Mouse (Mus musculus) liver, embryonic 14.5 days (tissue): ENCODE measurements around the gene Efhd2. TPM values are rescaled to one million over a fixed set of nuclear protein-coding genes. Genes with fewer than 3 reads are reported as not detected.
A peak's percentile ranks its signal among the peaks of the same experiment; 100 is the strongest.

Source experiments
- ATAC-seq: fragments of 200-750 bp; cut with Nextera tagmentation; 2 replicates; pipeline ENCODE4 v1.8.0; 2017; ENCODE audit warnings: moderate number of reproducible peaks, mild to moderate bottlenecking, moderate library complexity; ENCODE audit not compliant: insufficient read depth
- DNase-seq, 3 experiments: peaks; one replicate each; pipeline ENCODE4 v3.0.0-alpha.2; 2012 to 2013; ENCODE audit warnings: low read depth in 3 of 3, low spot score in 3 of 3
- H3K27ac ChIP-seq: fragments of 300-500 bp; sonication (generic); 2 replicates; pipeline ENCODE4 v1.5.1; 2014; ENCODE audit warnings: moderate library complexity, mild to moderate bottlenecking, control low read depth, inconsistent platforms
- H3K27me3 ChIP-seq: fragments of 300-500 bp; sonication (generic); 2 replicates; pipeline ENCODE4 v1.6.1; 2014; ENCODE audit warnings: mild to moderate bottlenecking, low read length, moderate library complexity; ENCODE audit not compliant: control insufficient read depth, insufficient read depth
- H3K36me3 ChIP-seq: fragments of 300-500 bp; sonication (generic); replicated peaks from 2 replicates; pipeline ENCODE4 v1.6.1; 2014; ENCODE audit warnings: low read depth; ENCODE audit not compliant: control insufficient read depth, insufficient read depth
- H3K4me1 ChIP-seq, 2 experiments: fragments of 200-500 bp in 1 of 2; fragments of 300-500 bp in 1 of 2; sonication (generic) in 1 of 2; replicated peaks; 2 replicates each; pipeline ENCODE4 v1.6.1; 2012 to 2014; ENCODE audit warnings: antibody characterized with exemption in 1 of 2, inconsistent platforms in 1 of 2, low read length in 1 of 2; ENCODE audit not compliant: control insufficient read depth in 2 of 2, insufficient read depth in 2 of 2
- H3K4me2 ChIP-seq: fragments of 300-500 bp; sonication (generic); 2 replicates; pipeline ENCODE4 v1.6.1; 2014; ENCODE audit warnings: low read depth, mild to moderate bottlenecking, control low read depth, moderate library complexity
- H3K4me3 ChIP-seq, 2 experiments: fragments of 200-500 bp in 1 of 2; fragments of 300-500 bp in 1 of 2; sonication (generic) in 1 of 2; 2 replicates each; pipeline ENCODE4 v1.5.1; 2012 to 2014; ENCODE audit warnings: low read depth in 2 of 2, low read length in 2 of 2, mild to moderate bottlenecking in 2 of 2, control low read depth in 1 of 2, inconsistent platforms in 1 of 2, moderate library complexity in 1 of 2; ENCODE audit not compliant: insufficient read depth in 1 of 2
- H3K9ac ChIP-seq: fragments of 300-500 bp; sonication (generic); replicated peaks from 2 replicates; pipeline ENCODE4 v1.6.1; 2014; ENCODE audit warnings: mild to moderate bottlenecking, control low read depth, moderate library complexity
- H3K9me3 ChIP-seq: fragments of 300-500 bp; sonication (generic); 2 replicates; pipeline ENCODE4 v1.6.1; 2016; ENCODE audit warnings: low read length, mixed read lengths; ENCODE audit not compliant: control insufficient read depth
- CTCF ChIP-seq: IDR thresholded peaks from 2 replicates; pipeline ENCODE4 v1.5.1; 2016; ENCODE audit warnings: antibody characterized with exemption, low read depth, control low read depth
- EP300 ChIP-seq: IDR thresholded peaks from 2 replicates; pipeline ENCODE4 v1.6.1; 2016; ENCODE audit warnings: antibody characterized with exemption, low read depth
- WGBS: fragments of 180-500 bp; shearing (Covaris S2); extraction: QIAGEN DNeasy Blood & Tissue Kit; methylation state at CpG from one replicate; pipeline ENCODE4 v1.1.7; 2014; ENCODE audit not compliant: insufficient replicate concordance; 5-methylcytosine and 5-hydroxymethylcytosine counted together
- polyA plus RNA-seq, 2 experiments: library from polyadenylated mRNA; depleted of rRNA in 1 of 2; stranded (reverse) in 1 of 2; unstranded in 1 of 2; fragments of >200 nt; fragmentation: Nextera tagmentation in 1 of 2; extraction: Ambion mirVana in 1 of 2; gene quantifications; 2 replicates each; pipeline versions ENCODE4 v1.2.1 to v1.2.3; 2012 to 2014

The Efhd2 gene
- polyA plus RNA-seq, 2 experiments, result 23.4 to 25.9 TPM

DNA sequence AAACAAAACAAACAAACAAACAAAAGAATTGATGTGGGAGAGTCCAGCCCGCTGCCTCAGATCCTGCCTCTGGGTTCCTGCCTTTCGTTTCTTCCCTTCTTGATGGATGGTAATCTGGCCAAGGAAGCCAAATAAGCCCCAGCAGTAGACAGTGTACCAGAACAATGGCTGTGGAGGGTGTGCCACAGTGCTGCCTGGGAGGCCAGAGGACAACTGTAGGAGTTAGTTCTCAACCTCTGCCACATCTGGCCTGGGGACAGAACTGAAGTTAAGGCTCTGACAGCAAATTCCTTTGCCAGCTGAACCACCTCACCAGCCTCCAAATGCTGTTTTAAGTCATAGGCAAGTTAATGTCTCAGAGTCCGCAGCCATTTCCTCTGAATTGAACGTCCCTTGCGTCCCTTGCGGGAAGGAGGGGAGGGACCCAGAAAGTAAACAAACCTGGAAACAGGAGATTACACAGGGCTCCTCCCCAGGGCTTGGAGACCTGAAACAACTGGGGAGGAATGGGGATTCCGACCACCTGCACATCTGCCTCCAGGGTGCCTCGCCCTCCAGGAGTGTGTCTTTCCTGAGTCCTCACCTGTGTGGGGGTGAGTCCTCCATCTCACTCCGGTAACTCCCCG is 6.7 kb upstream of the Efhd2 start:
- 46% methylated on average over 10 of the region's 10 CpGs for WGBS

DNA sequence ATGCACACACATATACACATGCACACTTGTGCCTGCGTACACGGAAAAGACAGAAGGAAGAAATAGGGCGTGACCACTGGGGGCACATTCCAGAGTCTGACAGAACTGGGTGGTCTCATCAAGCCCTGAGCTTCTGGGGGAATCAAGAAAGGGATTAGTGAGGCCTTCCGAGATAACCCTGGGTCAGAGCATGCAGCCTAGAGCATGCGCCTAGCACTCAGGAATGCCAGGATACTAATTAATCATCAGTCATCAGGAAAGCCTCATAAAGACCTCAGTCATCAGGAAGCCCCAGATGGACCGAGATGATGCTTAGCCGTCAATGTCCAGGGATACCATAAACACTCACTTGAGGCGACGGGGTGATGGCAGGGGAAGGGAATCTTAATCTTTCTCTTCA is 5.2 kb upstream of the Efhd2 start:
- 63% methylated on average over 9 of the region's 9 CpGs for WGBS
- Histone ChIP-seq H3K27me3 (no peaks in the 10 kb centered on the region; the same call in none of the 2 replicates), H3K9me3 (no peaks in the 10 kb centered on the region), H3K4me2 (no peak overlapping the region), H3K36me3 (no peaks in the 10 kb centered on the region), H3K9ac (no peak overlapping the region), H3K4me1 (peaks cover 12 to 23% of the 10 kb centered on the region in 2 experiments), H3K4me3 (no peak overlapping the region), H3K27ac (no peak overlapping the region)
- ATAC-seq, result no peak
- no peak for DNase-seq
- TF ChIP-seq CTCF, result no peak
- TF ChIP-seq EP300, result no peak

More for the DNA sequence above, 6.7 kb upstream of the Efhd2 start:
- Histone ChIP-seq H3K4me1 (peaks cover under 1 to 8% of the 10 kb centered on the region in 2 experiments), H3K4me3 (no peak overlapping the region), H3K4me2 (no peak overlapping the region), H3K9ac (no peak overlapping the region), H3K27ac (no peak overlapping the region), H3K9me3 (no peaks in the 10 kb centered on the region), H3K27me3 (no peaks in the 10 kb centered on the region; the same call in none of the 2 replicates), H3K36me3 (no peaks in the 10 kb centered on the region)
- ATAC-seq (no peak), DNase-seq (no peak)
- TF ChIP-seq CTCF (no peak), EP300 (no peak)

DNA sequence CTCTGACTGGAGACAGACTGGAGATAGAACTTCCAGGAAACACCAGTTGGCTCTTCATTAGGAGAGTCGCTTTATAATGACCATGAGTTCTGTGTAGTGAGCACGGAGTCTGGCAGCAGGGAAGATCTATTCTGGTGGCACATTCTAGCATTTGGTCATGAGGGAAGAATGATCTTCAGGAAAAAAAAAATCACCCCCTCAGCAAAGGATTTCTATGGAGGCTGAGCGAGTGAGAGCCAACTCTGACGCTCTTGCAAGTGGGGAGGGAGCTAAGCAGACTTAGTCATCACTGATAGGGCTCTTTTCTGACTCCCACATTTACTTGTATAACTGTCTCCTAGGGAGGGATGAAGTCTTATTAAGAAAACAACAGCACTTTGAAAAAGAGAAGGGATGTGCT is 4.4 kb upstream of the Efhd2 start:
- H3K27me3 ChIP-seq, result no peaks in the 10 kb centered on the region; the same call in none of the 2 replicates
- 58% methylated on average over 4 of the region's 4 CpGs for WGBS
- H3K4me3 ChIP-seq, result no peak overlapping the region
- ATAC-seq (no peak), DNase-seq (no peak)
- H3K9me3 ChIP-seq, result no peaks in the 10 kb centered on the region
- no peak overlapping the region for H3K9ac ChIP-seq
- H3K4me1 ChIP-seq, result peaks cover 12 to 23% of the 10 kb centered on the region in 2 experiments
- TF ChIP-seq CTCF, result no peak
- no peak for TF ChIP-seq EP300
- no peak overlapping the region for H3K27ac ChIP-seq
- no peaks in the 10 kb centered on the region for H3K36me3 ChIP-seq
- no peak overlapping the region for H3K4me2 ChIP-seq

DNA sequence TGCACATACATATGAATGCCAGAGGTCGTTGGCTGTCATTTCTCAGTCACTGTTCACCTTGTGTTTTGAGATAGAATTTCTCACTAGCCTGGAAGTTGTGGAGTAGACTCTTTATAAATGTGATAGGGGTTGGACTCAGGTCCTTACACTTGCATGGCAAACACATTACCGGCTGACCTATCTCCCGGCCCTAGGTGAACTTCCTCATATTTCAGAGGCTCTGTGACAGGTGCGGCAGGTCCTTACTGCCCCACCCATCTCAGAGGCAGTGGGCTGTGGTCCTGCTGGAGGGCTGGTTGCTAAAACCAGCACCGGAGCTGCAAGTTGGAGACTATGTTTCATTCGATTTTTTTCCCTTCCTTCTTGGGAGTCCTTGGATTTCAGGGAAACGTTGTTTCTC is 3.9 kb upstream of the Efhd2 start:
- H3K27me3 ChIP-seq, result no peaks in the 10 kb centered on the region; the same call in none of the 2 replicates
- H3K4me3 ChIP-seq, result no peak overlapping the region
- H3K4me1 ChIP-seq, result peaks cover 13 to 25% of the 10 kb centered on the region in 2 experiments
- no peak overlapping the region for H3K9ac ChIP-seq
- no peak overlapping the region for H3K27ac ChIP-seq
- DNase-seq, result no peak
- H3K9me3 ChIP-seq, result no peaks in the 10 kb centered on the region
- WGBS, result 36% methylated on average over 7 of the region's 7 CpGs
- no peak overlapping the region for H3K4me2 ChIP-seq
- ATAC-seq, result no peak
- no peaks in the 10 kb centered on the region for H3K36me3 ChIP-seq
- TF ChIP-seq EP300, result no peak
- TF ChIP-seq CTCF, result no peak

DNA sequence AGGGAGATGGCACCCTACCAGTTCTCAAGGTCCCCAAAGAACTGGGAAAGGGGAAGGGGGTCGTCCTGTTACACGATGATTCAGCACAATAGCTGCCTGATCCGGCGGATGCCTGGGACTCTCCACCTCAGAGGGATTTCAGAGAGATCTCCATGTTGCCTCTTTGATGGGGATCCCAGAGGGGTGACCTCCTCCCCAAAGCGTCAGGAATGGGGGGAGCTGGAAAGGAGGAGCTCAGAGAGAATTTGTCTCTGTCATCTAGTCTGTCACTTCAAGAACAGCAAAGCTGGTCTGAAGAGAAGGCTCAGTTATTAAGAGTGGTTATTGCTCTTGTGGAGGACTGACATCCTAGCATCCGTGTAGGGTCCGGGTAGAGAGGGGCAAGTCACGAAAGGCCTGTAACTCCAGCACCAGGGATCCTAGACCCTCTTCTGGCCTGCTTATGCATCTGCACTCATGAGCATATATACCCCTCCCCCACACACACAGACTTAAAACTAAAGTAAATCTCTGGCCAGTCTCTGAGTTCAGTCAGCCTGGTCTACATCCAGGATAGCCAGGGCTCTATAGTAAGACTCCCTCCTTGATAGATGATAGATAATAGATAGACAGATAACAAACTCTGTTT is 875 bp upstream of the Efhd2 start:
- peak overlapping the region; percentile 18; the same call in 1 of the 2 replicates for H3K27ac ChIP-seq
- 9% methylated on average over 8 of the region's 8 CpGs for WGBS
- H3K36me3 ChIP-seq, result peaks cover 2% of the 10 kb centered on the region
- H3K4me3 ChIP-seq, result peak overlapping the region; percentile 75 to 76
- DNase-seq (no peak), ATAC-seq (0 out of 2 replicates have a peak, but pooled peaks have one; percentile 0)
- no peaks in the 10 kb centered on the region for H3K9me3 ChIP-seq
- peaks cover 33 to 47% of the 10 kb centered on the region in 2 experiments for H3K4me1 ChIP-seq
- TF ChIP-seq EP300 (no peak), CTCF (no peak)
- H3K27me3 ChIP-seq, result no peaks in the 10 kb centered on the region; the same call in none of the 2 replicates
- H3K9ac ChIP-seq, result peak overlapping the region; percentile 15
- H3K4me2 ChIP-seq, result peak overlapping the region; percentile 87
